Mouse (Mus musculus) large intestine, adult 2 months (tissue): ENCODE measurements around the gene Pdia5. TPM values are rescaled to one million over a fixed set of nuclear protein-coding genes. Genes with fewer than 3 reads are reported as not detected.

ENCODE experiments used
- DNase-seq: peaks from one replicate; pipeline ENCODE4 v3.0.0-alpha.2; 2012; ENCODE audit warnings: low read depth, low spot score
- WGBS: fragments of 180-500 bp; shearing (Covaris S2); methylation state at CpG from one replicate; pipeline ENCODE4 v1.1.7; 2018; 5-methylcytosine and 5-hydroxymethylcytosine counted together
- polyA plus RNA-seq: library from polyadenylated mRNA; depleted of rRNA; stranded (reverse); fragments of >200 nt; gene quantifications from 2 replicates; pipeline ENCODE4 v1.2.3, GENCODE M21; 2012

Pdia5 gene
- polyA plus RNA-seq, 1 experiment = 24.4 TPM

GRCm38 (mm10) chr16:35487056-35487455, 3.6 kb downstream of the Pdia5 start:
- WGBS = 61% methylated on average over 4 of the region's 4 CpGs
- DNase-seq = no peak

GRCm38 (mm10) chr16:35485711-35486110, 5.0 kb downstream of the Pdia5 start:
- DNase-seq = no peak
- 63% methylated on average over 9 of the region's 9 CpGs for WGBS

- 74% methylated on average over 8 of the region's 8 CpGs for WGBS
- DNase-seq = no peak
Observed at GRCm38 (mm10) chr16:35484526-35485233, 6.0 kb downstream of the Pdia5 start.

- 71% methylated on average over 4 of the region's 4 CpGs for WGBS
- no peak for DNase-seq
Observed at GRCm38 (mm10) chr16:35484105-35484504, 6.6 kb downstream of the Pdia5 start.

GRCm38 (mm10) chr16:35479301-35479700, 11.4 kb downstream of the Pdia5 start:
- no peak for DNase-seq
- 63% methylated on average over 6 of the region's 6 CpGs for WGBS

- 94% methylated on average over 1 of the region's 1 CpGs for WGBS
- no peak for DNase-seq
Observed at GRCm38 (mm10) chr16:35477273-35477672, 13.4 kb downstream of the Pdia5 start.

GRCm38 (mm10) chr16:35472569-35473275, 18.0 kb downstream of the Pdia5 start:
- DNase-seq = no peak
- 94% methylated on average over 14 of the region's 14 CpGs for WGBS

- 85% methylated on average over 17 of the region's 17 CpGs for WGBS
- no peak for DNase-seq
Observed at GRCm38 (mm10) chr16:35471841-35472568, 18.7 kb downstream of the Pdia5 start.

GRCm38 (mm10) chr16:35470983-35471382, 19.7 kb downstream of the Pdia5 start:
- WGBS = 76% methylated on average over 8 of the region's 8 CpGs
- DNase-seq = no peak

- no peak for DNase-seq
- WGBS = 69% methylated on average over 8 of the region's 8 CpGs
Observed at GRCm38 (mm10) chr16:35470096-35470495, 20.6 kb downstream of the Pdia5 start.

GRCm38 (mm10) chr16:35469016-35469415, 21.7 kb downstream of the Pdia5 start:
- 79% methylated on average over 6 of the region's 6 CpGs for WGBS
- DNase-seq = no peak

- WGBS = 78% methylated on average over 2 of the region's 2 CpGs
- no peak for DNase-seq
Observed at GRCm38 (mm10) chr16:35467044-35467443, 23.6 kb downstream of the Pdia5 start.

- 68% methylated on average over 4 of the region's 4 CpGs for WGBS
- no peak for DNase-seq
Observed at GRCm38 (mm10) chr16:35465808-35466351, 24.8 kb downstream of the Pdia5 start.

GRCm38 (mm10) chr16:35464686-35465308, 25.9 kb downstream of the Pdia5 start:
- no peak for DNase-seq
- WGBS = 90% methylated on average over 12 of the region's 12 CpGs

- 95% methylated on average over 10 of the region's 10 CpGs for WGBS
Observed at GRCm38 (mm10) chr16:35463708-35464107, 27.0 kb downstream of the Pdia5 start.

GRCm38 (mm10) chr16:35462955-35463354, 27.7 kb downstream of the Pdia5 start:
- no peak for DNase-seq
- WGBS = 75% methylated on average over 7 of the region's 7 CpGs

More at GRCm38 (mm10) chr16:35463708-35464107, 27.0 kb downstream of the Pdia5 start:
- no peak for DNase-seq

- no peak for DNase-seq
- WGBS = 87% methylated on average over 7 of the region's 7 CpGs
Observed at GRCm38 (mm10) chr16:35459584-35459983, 31.1 kb downstream of the Pdia5 start.

- DNase-seq = no peak
- 91% methylated on average over 11 of the region's 11 CpGs for WGBS
Observed at GRCm38 (mm10) chr16:35458297-35458696, 32.4 kb downstream of the Pdia5 start.

- peak; percentile 4 for DNase-seq
Observed at GRCm38 (mm10) chr16:35457488-35457887, 33.2 kb downstream of the Pdia5 start.

GRCm38 (mm10) chr16:35457011-35457419, 33.7 kb downstream of the Pdia5 start:
- no peak for DNase-seq
- WGBS = 48% methylated on average over 7 of the region's 7 CpGs

More at GRCm38 (mm10) chr16:35457488-35457887, 33.2 kb downstream of the Pdia5 start:
- WGBS = 75% methylated on average over 8 of the region's 8 CpGs
